Mouse (Mus musculus) lung, postnatal 0 days (tissue): ENCODE measurements at regions not wholly inside any gene's neighbourhood (a gene's known extent, or its start where the extent isn't known, plus 50 kb on each side); places are given as distances from the start of the nearest gene placed in this dataset.

Source experiments
- CTCF ChIP-seq: IDR thresholded peaks from 2 replicates; pipeline ENCODE4 v1.5.1; 2016; ENCODE audit warnings: antibody characterized with exemption, mild to moderate bottlenecking
- EP300 ChIP-seq: IDR thresholded peaks from 2 replicates; pipeline ENCODE4 v1.6.1; 2016; ENCODE audit warnings: antibody characterized with exemption, mild to moderate bottlenecking, control low read depth

GRCm38 (mm10) chr7:135848833-135849232, 132.7 kb upstream of the Mki67 start:
- no peak for TF ChIP-seq CTCF
- no peak for TF ChIP-seq EP300
